Mouse (Mus musculus) ES-E14 (cell line): Measurements from ENCODE around the gene Gm20605.

Experiments used
- CHD2 ChIP-seq: IDR thresholded peaks from 2 replicates; pipeline ENCODE4 v1.6.1; 2014; ENCODE audit warnings: mild to moderate bottlenecking, low read depth, low read length, inconsistent platforms
- HCFC1 ChIP-seq: IDR thresholded peaks from 2 replicates; pipeline ENCODE4 v1.6.1; 2012; ENCODE audit warnings: low read length, inconsistent platforms, borderline replicate concordance; ENCODE audit not compliant: insufficient read depth
- MAFK ChIP-seq: IDR thresholded peaks from 2 replicates; pipeline ENCODE4 v1.6.1; 2014; ENCODE audit warnings: mild to moderate bottlenecking, low read depth, low read length, inconsistent platforms; ENCODE audit not compliant: insufficient read depth
- ZC3H11A ChIP-seq: IDR thresholded peaks from 2 replicates; pipeline ENCODE4 v1.6.1; 2012; ENCODE audit warnings: low read depth, mild to moderate bottlenecking, inconsistent platforms, low read length, borderline replicate concordance
- ZNF384 ChIP-seq: IDR thresholded peaks from 2 replicates; pipeline ENCODE4 v1.6.1; 2012; ENCODE audit warnings: low read depth, low read length, inconsistent platforms

- no peak for TF ChIP-seq ZNF384
- no peak for TF ChIP-seq HCFC1
- no peak for TF ChIP-seq ZC3H11A
- no peak for TF ChIP-seq MAFK
- TF ChIP-seq CHD2 = no peak
Observed at GRCm38 (mm10) chr5:137689974-137690373, 61.0 kb downstream of the Gm20605 start.
